Mouse (Mus musculus): ENCODE measurements around the gene Met.

The Met gene

DNA sequence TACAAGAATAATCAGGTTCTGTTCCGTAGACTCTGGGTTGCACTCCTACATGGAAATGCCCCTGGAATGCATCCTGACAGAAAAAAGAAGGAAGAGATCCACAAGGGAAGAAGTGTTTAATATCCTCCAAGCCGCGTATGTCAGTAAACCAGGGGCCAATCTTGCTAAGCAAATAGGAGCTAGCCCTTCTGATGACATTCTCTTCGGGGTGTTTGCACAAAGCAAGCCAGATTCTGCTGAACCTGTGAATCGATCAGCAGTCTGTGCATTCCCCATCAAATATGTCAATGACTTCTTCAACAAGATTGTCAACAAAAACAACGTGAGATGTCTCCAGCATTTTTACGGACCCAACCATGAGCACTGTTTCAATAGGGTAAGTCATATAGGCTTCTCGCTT is 28.5 kb downstream of the Met start:
- no peak for DNase-seq

- DNase-seq = no peak
Observed at GRCm38 (mm10) chr6:17495413-17495812, 31.8 kb downstream of the Met start.

DNA sequence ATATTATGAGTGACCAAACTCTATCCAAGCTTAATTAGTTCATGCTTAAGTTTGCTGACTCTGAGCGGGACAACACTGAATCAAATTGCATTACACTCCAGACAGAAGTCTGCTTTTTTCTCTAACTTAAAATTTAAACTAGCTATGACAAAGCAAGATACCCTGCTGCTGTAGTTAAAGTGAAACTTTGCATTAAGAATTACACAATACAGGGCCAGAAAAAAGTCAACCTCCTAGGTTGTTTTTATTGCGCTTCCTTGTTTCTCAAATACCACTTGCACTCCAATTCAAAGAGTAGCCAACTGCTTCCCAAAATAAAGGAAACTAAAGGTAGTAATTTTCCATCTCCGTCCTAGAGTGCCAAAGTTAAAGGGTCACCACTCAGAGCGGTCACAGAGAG is 33.8 kb downstream of the Met start:
- no peak for DNase-seq

DNA sequence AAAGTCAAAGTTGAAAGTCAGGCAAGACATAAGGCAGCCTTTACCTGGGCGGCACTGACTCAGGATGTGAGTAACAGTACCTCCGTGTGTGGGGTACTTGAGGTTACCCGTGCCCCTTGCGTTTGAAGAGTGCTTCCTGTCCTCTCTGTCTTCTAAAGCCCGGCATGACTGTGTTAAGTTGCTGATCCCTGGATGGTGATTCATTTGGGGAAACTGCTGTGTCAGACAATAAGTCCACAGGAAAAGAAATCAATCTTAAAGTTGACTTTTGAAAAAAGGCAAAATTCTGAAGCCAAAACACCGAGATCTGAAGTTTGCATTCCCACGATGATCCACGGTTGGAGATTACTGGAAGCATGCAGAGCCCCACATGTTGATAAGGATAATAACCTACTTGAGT is 35.2 kb downstream of the Met start:
- DNase-seq = no peak

DNA sequence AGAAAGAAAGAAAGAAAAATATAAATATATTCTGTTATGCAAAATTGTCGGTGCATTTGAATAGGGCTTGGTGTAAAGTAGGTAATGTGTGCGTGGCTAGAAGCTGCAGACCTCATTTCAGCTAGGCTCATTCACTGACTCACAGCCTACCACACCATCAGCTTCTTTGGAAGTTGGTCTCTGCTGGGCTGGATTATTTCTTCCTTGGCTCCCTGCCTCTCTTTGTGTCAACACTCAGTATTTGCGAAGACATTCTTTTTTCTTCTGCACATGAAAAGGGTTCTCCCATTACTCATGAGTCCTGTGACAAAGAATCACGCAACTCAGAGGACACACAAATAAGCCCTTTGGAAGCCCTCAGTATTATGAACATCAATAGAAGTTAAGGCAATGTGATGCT is 37.8 kb downstream of the Met start:
- no peak for DNase-seq

DNA sequence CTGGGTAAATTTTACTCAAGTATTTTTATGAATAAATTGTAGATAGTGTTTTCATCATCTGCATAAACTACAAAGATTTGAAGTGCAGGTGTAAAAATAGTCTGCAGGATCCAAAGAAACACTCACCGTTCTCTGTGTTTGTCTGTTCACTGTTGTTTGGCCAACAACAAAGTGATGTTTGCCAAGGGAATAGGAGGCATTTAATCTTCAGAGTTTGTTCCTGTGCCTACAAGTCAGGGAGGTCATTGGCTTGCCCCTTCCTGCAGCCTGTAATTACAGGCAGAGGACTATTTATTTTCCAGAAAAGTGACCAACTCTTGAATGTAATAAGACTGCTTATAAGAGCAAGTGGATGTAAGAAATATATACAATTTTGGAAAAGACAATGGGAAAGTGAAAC is 38.7 kb downstream of the Met start:
- DNase-seq = no peak

- DNase-seq = no peak
Observed at GRCm38 (mm10) chr6:17503724-17504123, 40.1 kb downstream of the Met start.

GRCm38 (mm10) chr6:17505530-17505929 is 41.9 kb downstream of the Met start:
- no peak for DNase-seq

- DNase-seq = no peak
Observed at GRCm38 (mm10) chr6:17506831-17507230, 43.2 kb downstream of the Met start.

DNA sequence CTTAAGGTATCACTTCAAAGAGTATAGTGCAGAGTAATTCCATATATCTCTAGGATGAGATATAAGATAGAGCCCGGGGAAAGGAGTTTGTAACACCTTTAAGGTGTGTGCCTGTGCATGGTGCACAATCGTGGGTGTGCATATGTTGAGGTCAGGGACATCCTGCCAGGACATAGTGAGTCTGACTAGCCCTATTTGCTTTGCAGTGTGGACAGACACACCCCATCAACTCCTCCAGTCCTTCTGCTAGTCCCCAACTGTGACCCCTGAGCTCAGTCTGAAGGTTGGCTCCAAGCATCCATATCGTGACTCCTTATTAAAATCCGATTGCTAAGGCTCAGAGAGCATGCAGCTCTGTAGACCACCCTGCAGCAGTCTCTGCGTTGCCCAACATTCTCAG is 44.6 kb downstream of the Met start:
- DNase-seq = no peak

DNA sequence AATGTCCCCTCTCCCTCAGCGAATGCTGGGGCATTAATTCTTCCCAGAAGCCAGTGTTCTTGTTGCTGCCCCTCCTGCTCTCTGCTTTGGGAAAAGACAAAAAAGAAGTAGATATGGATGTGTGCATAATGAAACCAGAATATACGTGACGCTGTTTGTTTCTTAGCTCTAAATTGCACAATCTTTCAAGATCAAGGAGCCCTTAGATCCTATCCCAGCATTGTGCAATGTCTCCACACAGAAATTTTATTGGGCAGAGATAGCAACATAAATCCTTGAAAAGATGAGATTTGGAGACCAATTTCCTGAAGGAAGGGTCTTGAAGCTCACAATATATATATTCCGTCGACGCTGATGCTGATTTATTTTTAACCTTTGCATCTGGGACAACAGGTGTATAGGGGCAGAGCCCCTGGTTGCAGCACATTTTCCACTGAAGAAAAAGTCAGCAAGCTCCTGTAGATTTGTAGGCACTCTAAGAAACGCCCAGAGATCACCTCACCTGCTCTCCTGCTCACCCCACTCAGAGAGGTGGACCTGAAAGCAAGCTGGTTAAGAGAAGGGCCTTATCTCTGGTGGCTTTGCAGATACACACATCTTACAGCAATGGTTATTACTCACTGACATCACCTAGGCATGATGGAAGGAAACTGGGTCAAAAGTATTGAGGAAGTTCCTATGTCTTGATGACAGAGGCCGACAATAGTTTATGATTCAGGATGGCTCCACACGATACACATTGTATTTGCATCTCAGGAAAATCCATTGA is 45.2 kb downstream of the Met start:
- DNase-seq = no peak

- DNase-seq = no peak
Observed at GRCm38 (mm10) chr6:17513381-17513780, 49.8 kb downstream of the Met start.

- no peak for DNase-seq
Observed at GRCm38 (mm10) chr6:17515775-17516460, 52.3 kb downstream of the Met start.

DNA sequence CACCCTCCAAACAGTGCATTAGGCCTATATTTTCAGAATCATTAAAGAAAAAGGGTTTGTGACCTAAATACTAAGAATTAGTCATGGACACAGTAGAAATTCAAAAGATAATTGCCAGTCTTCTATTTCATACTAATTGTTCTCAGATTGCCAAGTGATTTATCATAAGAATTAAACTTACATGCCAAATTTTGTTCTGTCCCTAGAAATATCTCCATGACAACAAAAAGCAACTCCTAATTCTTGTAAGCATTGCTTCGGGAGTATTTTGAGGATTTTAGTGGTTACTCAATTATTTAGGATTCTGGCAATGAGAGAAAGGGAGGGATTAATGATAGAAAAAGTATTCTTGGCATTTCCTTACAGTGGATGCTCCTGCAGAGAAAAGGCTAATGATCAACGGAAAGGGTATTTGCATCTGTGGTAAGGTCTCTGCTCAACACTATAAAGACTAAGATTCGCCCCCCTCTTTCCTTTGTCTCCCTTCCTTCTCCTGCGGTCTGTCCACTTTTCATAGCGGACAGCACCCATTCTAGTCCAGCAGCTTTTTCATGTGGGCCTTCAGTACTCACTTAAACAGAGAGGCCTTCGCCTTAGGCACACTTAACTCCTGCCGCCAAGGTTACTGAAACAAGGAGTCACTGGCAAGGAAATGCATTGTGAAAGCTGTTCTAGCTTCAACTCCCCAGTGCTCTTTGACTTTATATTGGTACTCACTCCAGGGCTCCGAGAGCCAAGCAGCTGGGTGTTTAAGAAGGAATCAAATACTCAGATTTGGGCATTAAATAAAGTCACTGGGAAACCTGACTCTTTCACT is 58.5 kb downstream of the Met start:
- DNase-seq = no peak

DNA sequence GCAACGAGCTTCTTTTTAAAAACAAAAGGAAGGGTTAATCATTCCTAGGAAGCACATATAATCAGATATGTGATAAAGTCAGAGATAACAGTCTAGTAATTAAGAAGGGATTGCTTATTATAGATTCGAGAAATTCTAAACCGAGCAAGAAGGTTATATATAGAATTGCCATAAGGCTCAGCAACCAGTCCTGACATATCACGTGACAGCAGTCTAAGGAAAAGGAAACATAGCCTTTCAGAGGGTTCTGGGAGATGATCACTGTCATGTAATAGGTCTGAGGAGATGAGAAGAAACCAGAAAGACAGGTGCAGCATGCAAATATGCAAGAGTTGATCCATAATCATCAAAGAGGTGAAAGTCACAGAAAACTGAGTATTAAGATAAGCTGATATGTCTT is 59.3 kb downstream of the Met start:
- no peak for DNase-seq

DNA sequence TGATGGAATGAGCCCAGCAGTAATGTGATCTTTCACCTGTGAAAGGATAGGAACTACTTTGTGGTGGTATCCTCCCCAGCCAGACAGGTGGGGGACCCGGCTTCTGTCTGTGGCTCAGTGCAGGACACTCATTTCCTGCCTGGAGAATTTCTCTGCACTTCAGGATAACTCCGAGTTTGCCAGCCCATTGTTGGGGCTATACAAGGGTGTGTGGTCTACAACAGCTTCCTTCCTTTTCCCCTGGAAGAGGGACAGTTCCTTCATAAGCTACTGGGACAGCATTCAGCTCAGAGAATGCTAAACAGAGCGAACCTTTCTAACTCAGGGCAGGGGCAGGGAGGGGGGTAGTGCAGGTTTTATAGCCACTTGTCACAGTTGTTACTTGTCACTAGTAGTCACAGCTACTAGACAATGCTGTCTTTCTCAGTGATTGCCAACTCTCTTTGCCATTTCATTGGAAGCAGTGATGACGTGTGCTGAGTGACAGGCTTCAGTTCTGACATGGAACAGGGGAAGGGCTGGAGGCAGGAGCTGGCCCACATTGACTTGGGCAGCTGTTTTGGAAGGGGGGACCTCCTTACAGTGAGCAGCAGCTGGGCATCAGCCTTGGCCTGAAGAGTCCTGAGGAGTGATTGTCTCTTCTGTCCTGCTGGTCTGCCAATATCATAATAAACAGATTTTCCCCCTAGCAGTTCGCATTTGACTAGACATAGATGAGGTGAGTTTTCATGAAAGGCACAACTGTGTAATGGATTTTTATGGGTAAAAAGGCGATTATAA is 66.1 kb downstream of the Met start:
- no peak for DNase-seq

DNA sequence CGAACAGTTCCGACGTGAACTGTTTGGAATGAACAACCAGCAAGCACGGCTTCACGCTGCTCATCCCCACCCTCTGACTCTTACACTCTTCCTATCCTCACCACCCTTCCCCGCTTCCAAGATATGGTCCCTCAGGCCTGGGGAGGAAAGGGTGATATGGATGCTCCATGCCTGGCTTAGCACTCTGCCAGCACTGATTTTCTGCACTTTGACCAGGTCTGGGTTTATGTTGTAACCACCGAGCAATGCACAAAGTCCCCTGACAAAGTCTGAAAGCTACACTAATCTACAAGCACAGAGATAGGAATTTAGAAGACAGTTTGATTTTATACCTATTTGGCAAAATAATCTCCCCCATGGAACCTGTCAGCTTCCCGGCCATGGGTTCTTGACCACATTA is 78.0 kb downstream of the Met start:
- DNase-seq = no peak

GRCm38 (mm10) chr6:17542383-17542782 is 78.8 kb downstream of the Met start:
- DNase-seq = no peak

GRCm38 (mm10) chr6:17545480-17545879 is 81.9 kb downstream of the Met start:
- no peak for DNase-seq

DNA sequence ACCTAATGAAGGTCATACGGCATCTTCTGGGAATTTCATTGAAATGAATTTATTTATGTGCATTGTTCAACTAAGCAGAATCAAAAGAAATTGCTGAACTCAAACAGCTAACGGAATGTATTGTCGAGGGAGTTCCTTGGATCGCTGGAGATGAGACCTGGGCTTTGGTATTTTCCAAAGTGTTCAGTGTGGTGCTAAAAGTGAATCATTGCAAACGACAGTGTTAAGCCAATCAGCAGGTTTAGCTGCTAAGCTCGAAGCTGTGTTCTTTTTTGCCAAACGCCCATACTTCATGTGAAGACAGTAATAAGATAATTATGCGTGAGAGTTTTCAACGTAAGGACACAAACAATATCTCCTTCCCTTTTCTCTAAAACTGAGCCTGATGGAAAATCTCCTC is 82.7 kb downstream of the Met start:
- no peak for DNase-seq

- DNase-seq = no peak
Observed at GRCm38 (mm10) chr6:17546825-17547224, 83.2 kb downstream of the Met start.

GRCm38 (mm10) chr6:17548786-17549185 is 85.2 kb downstream of the Met start:
- DNase-seq = no peak

DNA sequence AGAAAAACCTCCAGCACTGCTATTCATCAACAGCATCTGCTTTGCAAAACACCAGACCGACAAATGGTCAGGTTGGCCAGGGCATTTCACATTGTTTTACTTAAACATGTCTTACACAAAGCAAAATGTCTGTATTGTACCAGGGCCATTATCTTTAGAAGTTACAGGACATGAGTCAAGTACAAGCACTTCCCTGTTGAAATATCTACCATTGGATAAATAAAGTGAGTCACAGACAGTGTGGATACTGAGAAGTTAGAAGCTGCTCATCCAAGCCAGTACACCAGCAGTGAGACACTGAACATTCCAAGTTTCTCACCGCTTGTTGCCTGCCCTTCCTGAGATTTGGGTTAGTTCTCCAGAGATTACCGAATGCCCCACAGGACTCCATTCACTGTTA is 86.0 kb downstream of the Met start:
- no peak for DNase-seq

Data from cerebellum, adult 18-20 months (tissue).